Mouse (Mus musculus) brain, embryonic 14.5 days (tissue): Measurements from ENCODE around the gene Fam187a. TPM values are rescaled to one million over a fixed set of nuclear protein-coding genes. Genes with fewer than 3 reads are reported as not detected.

ENCODE experiments used
- DNase-seq: peaks from one replicate; pipeline ENCODE4 v3.0.0-alpha.2; 2011; ENCODE audit warnings: low read depth
- CTCF ChIP-seq: fragments of 200-500 bp; IDR thresholded peaks from 2 replicates; pipeline ENCODE4 v1.5.1; 2012; ENCODE audit warnings: inconsistent platforms, mild to moderate bottlenecking, moderate library complexity, borderline replicate concordance; ENCODE audit not compliant: insufficient read depth, insufficient read length; ENCODE audit errors: extremely low read depth
- POLR2A ChIP-seq: fragments of 200-500 bp; IDR thresholded peaks from 2 replicates; pipeline ENCODE4 v1.6.1; 2012; ENCODE audit warnings: mild to moderate bottlenecking, inconsistent platforms, borderline replicate concordance; ENCODE audit not compliant: poor library complexity, insufficient read depth, insufficient read length, severe bottlenecking; ENCODE audit errors: extremely low read depth
- polyA plus RNA-seq: library from polyadenylated mRNA; depleted of rRNA; stranded (reverse); fragments of >200 nt; gene quantifications from 2 replicates; pipeline ENCODE4 v1.2.3, GENCODE M21; 2012

Fam187a gene
- polyA plus RNA-seq, 1 experiment: 0.12 TPM

DNA sequence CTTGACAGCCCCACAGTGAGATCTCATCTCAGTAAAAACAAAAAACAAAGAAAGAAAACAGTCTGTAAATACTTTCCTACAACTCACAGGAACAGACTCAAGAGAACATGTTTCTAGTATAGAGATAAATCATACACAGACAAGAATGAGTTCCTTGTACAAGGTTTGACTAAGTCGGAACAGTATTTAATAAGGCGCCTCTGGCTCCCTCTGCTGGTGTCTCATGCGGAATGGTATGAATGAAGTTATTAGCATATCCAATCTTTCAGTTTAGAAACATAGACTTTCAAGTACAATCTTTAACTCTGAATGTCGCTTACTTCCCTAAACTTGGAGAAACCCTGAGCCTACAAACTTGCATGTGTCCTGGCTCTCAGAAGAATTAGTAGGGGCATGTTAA is 20.7 kb upstream of the Fam187a start:
- peak; percentile 91 for DNase-seq
- TF ChIP-seq CTCF: peak; percentile 67; the same call in 1 of the 2 replicates
- TF ChIP-seq POLR2A: no peak

DNA sequence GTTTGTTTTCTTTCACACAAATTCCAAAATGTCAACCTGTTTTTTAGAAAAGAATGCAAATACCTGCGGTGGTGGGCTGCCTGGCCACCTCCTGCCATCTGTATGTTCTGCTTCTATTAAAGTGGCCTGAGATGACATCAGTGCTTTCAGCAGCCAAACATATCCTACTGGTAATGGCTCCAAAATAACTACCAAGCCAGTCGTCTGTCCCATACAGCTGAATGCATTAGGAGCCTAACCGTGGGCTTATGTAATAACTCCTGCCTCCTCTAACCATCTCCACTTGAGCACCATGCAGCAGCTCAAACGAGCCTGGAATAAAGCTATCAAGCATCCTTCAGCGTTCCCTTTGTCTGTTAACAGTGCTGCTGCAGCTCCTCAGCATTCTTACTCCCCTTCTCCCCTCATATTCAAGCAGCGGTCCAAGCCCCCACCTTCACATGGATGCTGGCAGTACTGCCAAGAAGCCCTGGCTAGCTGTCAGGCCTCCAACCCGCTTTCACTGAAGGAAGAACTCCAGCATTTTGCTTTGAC is 10.1 kb upstream of the Fam187a start:
- TF ChIP-seq POLR2A: no peak
- no peak for TF ChIP-seq CTCF
- DNase-seq: peak; percentile 8

DNA sequence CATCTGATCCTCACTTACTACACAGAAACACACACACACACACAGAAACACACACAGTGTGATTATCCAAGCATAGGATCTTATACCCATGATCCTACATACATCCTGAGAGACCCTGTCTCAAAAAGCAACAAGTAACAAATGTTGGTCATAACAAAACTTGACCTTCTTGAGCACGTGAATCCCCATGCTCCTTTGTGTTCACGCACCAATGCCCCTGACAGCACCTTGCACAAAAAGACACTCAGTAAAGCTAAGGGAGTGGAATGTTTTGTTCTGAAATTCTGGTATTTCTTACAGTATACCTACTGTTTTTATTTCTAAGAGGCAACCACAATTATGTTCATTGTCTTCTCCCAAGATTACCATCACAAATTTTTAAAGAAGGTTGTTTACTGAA is 5.4 kb upstream of the Fam187a start:
- no peak for TF ChIP-seq CTCF
- TF ChIP-seq POLR2A: no peak
- DNase-seq: no peak

DNA sequence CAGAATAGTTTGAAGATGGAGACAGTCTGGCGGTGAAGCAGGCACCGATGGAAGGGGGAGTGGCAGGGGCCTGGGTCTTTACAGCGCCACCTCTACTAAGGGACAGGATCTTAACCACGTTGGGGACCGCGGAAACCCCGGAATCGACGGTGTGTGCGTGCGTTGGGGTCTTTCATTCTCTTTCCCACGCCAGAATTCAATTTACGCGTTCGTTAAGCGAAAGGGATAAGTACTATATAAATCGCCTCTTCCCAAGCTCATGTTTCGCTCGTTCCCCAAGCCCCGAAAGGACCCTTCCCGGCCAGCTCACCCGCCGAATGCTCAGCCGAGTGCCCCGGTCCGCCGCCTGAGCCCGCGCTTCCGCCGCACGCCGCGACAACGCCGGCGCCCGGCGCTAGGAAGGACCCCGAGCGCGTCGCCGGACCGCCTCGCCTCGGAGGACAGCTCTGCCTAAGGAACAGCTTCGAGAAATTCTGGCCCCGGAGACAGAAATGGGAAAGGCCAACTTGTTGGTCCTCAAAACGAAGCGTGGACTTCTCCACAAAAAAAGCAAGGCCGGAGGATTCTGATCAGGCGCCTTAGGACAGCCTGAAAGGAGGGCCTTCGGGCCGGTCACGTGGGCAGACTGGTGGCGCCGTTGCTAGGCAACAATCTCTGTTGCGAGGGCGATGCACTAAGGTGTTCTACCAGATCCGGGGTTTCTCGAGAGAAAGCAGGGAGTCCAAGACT is 4.2 kb upstream of the Fam187a start, which contains the start of the genes Eftud2 and Ccdc103:
TSS of gene Eftud2 (minus strand) at position 401 of the 729 bp plus-strand sequence.
TSS of gene Ccdc103 (plus strand) at position 620 of the 729 bp plus-strand sequence.
- TF ChIP-seq POLR2A (peak; percentile 92), CTCF (no peak)
- DNase-seq: peak; percentile 96

DNA sequence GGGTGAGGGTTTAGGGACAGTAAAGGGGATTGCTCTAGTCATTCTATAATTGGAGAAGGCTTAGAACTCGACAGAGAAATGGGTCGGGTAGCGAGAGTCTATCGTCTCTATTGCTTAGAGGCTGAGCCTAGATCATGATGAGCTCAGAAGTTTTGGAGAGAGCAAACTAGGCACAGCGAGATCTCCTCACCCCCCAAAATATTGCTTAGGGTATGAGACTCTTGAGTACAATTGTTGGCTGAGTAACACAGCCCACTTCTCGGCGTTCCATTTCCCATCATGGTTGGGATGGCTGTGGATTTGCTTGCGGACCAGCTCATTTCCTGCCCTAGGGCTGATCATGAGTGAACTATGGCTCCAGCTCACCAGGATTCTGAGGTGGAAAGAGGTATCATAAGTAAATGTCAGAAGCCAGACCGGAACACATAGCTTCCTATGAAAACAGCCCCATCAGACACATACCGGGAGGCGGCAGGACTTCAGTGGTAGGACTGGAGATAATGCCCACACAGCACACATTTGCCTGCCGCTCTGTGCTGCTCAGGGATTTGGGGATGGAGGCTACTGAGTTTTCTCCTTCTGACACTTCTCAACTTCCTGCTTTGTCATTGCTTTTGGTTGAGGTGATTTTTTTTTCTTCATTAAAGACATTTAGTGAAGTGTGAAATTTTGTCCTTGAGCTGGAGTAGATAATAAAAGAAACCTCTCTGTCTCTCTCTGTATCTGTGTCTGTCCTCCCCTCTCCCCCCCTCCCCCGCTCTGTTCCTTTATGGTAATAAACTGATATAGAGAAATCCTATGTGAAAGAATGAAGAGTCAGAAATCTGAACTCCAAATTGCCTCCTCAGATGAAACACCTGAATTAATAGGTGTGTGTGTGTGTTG is 3.4 kb upstream of the Fam187a start:
- no peak for TF ChIP-seq CTCF
- TF ChIP-seq POLR2A: no peak
- DNase-seq: no peak

DNA sequence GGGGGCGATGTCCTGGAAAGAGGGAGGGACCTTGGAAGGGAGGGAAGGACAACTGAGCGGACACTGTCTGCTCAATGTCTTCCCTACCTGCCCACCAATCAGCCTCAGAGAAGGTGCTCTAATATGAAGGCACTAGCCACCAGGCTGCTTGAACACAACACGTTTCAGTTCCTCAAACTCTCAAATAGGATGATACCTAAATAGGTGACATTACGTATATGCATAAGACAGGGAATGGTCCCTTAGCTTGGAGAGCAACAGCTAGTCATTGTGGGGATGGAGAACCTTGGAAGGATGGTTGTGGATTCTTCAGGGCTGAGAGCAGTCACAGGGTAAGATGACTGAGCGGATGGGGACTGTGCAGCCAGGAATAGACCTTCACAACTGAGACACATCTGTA is 2.5 kb downstream of the Fam187a start:
- TF ChIP-seq POLR2A (no peak), CTCF (no peak)
- no peak for DNase-seq

DNA sequence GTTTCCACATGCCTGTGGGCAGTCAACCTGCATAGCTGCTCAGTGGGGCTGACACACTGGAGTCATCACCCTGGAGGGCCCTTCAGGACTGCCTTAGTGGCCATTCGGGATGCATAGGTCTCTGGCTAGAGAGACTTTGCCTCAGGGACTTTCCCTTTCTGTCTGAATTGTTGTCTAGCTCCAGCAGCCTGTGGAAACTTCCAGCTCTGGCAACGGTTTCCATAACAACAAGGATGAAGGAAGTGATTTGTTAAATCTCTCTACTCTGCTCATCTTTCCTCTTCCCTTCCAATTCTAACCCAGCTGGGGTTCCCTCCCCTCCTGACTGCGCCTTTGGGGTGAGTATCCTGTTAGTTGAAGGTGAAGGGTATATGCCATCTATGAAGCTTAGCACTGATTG is 3.2 kb downstream of the Fam187a start:
- DNase-seq: peak; percentile 32
- TF ChIP-seq CTCF: no peak
- TF ChIP-seq POLR2A: no peak

DNA sequence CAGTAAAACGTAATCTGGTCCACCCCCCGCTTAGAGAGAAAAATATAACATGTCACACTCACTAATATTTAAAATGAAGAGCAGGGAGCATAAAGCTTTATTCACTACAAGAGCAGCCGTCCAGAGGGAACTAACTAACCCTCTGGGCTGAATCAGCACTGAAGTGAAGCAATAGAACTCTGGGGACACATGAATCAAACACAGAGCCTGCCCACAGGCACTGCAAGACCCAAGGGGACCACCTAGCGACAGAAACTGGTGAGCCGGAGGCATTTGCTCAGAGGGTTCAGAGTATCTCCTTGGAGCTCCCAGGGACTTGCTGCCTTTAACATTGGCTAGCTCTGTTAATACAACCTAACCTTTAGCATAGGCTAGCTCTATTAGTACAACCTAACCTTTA is 5.1 kb downstream of the Fam187a start:
- TF ChIP-seq POLR2A: no peak
- TF ChIP-seq CTCF: no peak
- DNase-seq: no peak

DNA sequence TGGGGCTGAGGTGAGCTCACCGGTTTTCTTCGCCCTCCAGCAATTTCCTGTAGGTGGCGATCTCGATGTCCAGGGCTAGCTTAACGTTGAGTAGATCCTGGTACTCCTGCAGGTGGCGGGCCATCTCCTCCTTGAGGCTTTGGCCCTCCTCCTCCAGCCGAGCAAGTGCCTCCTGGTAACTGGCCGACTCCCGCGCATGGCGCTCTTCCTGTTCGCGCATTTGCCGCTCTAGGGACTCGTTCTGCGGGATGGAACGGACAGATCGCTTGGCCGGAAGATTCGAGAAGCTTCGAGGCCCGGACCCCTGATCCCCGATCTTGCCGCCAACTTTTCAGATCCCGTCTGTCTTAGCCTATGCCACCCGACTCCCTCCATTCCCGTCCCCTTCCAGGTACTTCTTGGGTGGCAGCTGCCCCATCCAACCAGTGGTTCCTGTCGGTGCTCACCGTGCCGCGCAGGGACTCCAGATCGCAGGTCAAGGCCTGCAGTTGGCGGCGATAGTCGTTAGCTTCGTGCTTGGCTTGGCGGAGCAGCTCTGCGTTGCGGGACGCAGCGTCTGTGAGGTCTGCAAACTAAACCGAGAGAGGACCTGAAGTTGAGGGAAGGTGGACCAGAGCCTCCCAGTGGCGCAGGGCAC is 8.2 kb downstream of the Fam187a start:
- TF ChIP-seq POLR2A (no peak), CTCF (peak; percentile 68)
- DNase-seq: peak; percentile 78

DNA sequence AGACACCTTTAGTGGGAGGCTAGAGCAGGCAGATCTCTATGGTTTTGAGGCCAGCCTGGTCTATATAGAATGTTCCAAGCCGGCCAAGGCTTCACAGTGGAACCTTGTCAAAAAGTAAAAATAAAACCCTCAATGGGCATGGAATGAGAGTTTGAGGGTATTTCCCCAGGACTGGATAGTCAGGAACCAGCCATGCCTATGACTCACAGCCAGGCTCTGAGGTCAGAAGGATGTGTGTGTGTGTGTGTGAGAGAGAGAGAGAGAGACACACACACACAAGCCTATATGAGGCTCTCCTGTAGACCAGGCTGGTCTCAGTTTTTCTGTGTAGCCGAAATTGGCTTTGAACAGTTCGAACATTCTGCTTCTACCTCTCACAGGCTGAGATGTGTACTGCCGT is 9.7 kb downstream of the Fam187a start:
- DNase-seq: no peak
- TF ChIP-seq CTCF: no peak
- no peak for TF ChIP-seq POLR2A

DNA sequence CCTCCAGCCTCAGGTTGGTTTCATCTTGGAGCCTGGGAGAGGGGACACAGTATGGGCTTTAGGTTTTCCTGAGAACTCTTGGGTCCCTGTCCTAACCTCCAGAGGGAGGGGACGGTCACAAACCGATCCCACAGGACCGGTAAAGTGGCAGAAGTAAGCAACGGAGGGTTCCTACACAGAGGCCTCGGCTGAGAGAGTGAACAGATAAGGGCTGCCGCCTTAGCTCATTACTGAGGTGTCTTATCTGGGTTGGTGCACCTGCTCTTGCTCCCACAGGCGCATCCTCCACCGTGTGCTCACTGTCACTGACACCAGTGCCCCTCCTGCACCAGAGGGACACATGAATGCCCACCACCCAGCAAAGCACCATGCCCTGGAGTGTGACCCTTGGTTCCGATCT is 10.8 kb downstream of the Fam187a start:
- TF ChIP-seq CTCF: no peak
- no peak for TF ChIP-seq POLR2A
- no peak for DNase-seq

DNA sequence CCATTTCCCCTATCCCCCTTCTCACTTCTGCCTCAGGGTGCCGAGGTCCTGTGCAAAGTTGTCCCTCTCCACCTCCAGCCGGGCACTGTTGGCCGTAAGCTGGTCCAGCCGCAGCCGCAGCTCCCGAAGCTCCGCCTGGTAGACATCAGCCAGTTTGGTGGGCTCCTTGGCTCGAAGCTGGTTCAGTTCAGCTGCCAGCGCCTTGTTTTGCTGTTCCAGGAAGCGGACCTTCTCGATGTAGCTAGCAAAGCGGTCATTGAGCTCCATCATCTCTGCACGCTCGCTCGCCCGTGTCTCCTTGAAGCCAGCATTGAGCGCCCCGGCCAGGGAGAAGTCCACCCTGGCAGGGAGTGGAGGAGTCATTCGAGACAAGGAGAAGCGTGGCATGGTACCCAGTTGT is 11.7 kb downstream of the Fam187a start:
- no peak for DNase-seq

More for the DNA sequence above, 11.7 kb downstream of the Fam187a start:
- TF ChIP-seq POLR2A (no peak), CTCF (no peak)
